Mouse (Mus musculus) small intestine, adult 2 months (tissue): ENCODE results near the gene Cfl1.

ENCODE experiments used
- CTCF ChIP-seq: fragments of 200-500 bp; IDR thresholded peaks from 2 replicates; pipeline ENCODE4 v1.5.1; 2012; ENCODE audit warnings: low read depth, mild to moderate bottlenecking, control low read depth, inconsistent platforms, low read length, moderate library complexity, mixed read lengths; ENCODE audit not compliant: insufficient replicate concordance, insufficient read length; ENCODE audit errors: extremely low read depth
- POLR2A ChIP-seq: fragments of 200-500 bp; IDR thresholded peaks from 2 replicates; pipeline ENCODE4 v1.6.1; 2012; ENCODE audit warnings: low read depth, mild to moderate bottlenecking, control low read depth, inconsistent platforms, low read length, moderate library complexity

- TF ChIP-seq CTCF (no peak), POLR2A (no peak)
Observed at GRCm38 (mm10) chr19:5486286-5486685, 4.0 kb upstream of the Cfl1 start.
